Mouse (Mus musculus) hindbrain, postnatal 0 days (tissue): ENCODE results near the gene 1190002N15Rik. TPM values are rescaled to one million over a fixed set of nuclear protein-coding genes. Genes with fewer than 3 reads are reported as not detected.

Source experiments
- ATAC-seq: fragments of 200-750 bp; cut with Nextera tagmentation; 2 replicates; pipeline ENCODE4 v1.8.0; 2017; ENCODE audit warnings: mild to moderate bottlenecking, moderate TSS enrichment, moderate library complexity
- DNase-seq: peaks from one replicate; pipeline ENCODE4 v3.0.0-alpha.2; 2015; ENCODE audit warnings: low spot score
- H3K27ac ChIP-seq: fragments of 300-500 bp; sonication (generic); 2 replicates; pipeline ENCODE4 v1.5.1; 2014; ENCODE audit warnings: mild to moderate bottlenecking
- H3K27me3 ChIP-seq: fragments of 300-500 bp; sonication (generic); 2 replicates; pipeline ENCODE4 v1.6.1; 2014; ENCODE audit warnings: low read length, mixed read lengths; ENCODE audit not compliant: insufficient read depth
- H3K36me3 ChIP-seq: fragments of 300-500 bp; sonication (generic); 2 replicates; pipeline ENCODE4 v1.6.1; 2014; ENCODE audit warnings: low read length, mixed read lengths; ENCODE audit not compliant: insufficient read depth
- H3K4me1 ChIP-seq: fragments of 300-500 bp; sonication (generic); 2 replicates; pipeline ENCODE4 v1.6.1; 2014; ENCODE audit warnings: antibody characterized with exemption, low read length, mixed read lengths; ENCODE audit not compliant: insufficient read depth
- H3K4me2 ChIP-seq: fragments of 300-500 bp; sonication (generic); 2 replicates; pipeline ENCODE4 v1.6.1; 2014; ENCODE audit warnings: low read depth, mild to moderate bottlenecking, low read length, moderate library complexity, mixed read lengths
- H3K4me3 ChIP-seq: fragments of 300-500 bp; sonication (generic); 2 replicates; pipeline ENCODE4 v1.5.1; 2014; ENCODE audit warnings: low read length
- H3K9ac ChIP-seq: fragments of 300-500 bp; sonication (generic); replicated peaks from 2 replicates; pipeline ENCODE4 v1.6.1; 2014; ENCODE audit warnings: mild to moderate bottlenecking, low read length, moderate library complexity, mixed read lengths
- H3K9me3 ChIP-seq: fragments of 300-500 bp; sonication (generic); 2 replicates; pipeline ENCODE4 v1.6.1; 2016; ENCODE audit warnings: low read length, mixed read lengths
- CTCF ChIP-seq: IDR thresholded peaks from 2 replicates; pipeline ENCODE4 v1.5.1; 2016; ENCODE audit warnings: antibody characterized with exemption, control low read depth, low read depth
- WGBS: fragments of 180-500 bp; shearing (Covaris S2); extraction: QIAGEN DNeasy Blood & Tissue Kit; methylation state at CpG from one replicate; pipeline ENCODE4 v1.1.7; 2014; 5-methylcytosine and 5-hydroxymethylcytosine counted together
- polyA plus RNA-seq: library from polyadenylated mRNA; unstranded; fragments of >200 nt; fragmentation: Nextera tagmentation; extraction: Ambion mirVana; gene quantifications from 2 replicates; pipeline ENCODE4 v1.2.1, GENCODE M21; 2015
- total RNA-seq: library from RNA; depleted of rRNA; stranded (reverse); fragments of >200 nt; gene quantifications from 2 replicates; pipeline ENCODE4 v1.2.3, GENCODE M21; 2014; rRNA removed

Gene 1190002N15Rik
- total and polyA plus RNA-seq, 2 experiments from 2014 or later = 9.4 to 32.4 TPM

- ATAC-seq (no peak), DNase-seq (no peak)
- no peaks in the 10 kb centered on the region for H3K9me3 ChIP-seq
- TF ChIP-seq CTCF = no peak
- no peaks in the 10 kb centered on the region for H3K36me3 ChIP-seq
- H3K27ac ChIP-seq = no peak overlapping the region
- H3K4me1 ChIP-seq = peaks cover 4% of the 10 kb centered on the region; the same call in 1 of the 2 replicates
- H3K4me3 ChIP-seq = no peak overlapping the region
- 85% methylated on average over 6 of the region's 6 CpGs for WGBS
- no peak overlapping the region for H3K9ac ChIP-seq
- no peaks in the 10 kb centered on the region for H3K27me3 ChIP-seq
- H3K4me2 ChIP-seq = no peak overlapping the region
Measured at GRCm38 (mm10) chr9:94478954-94479353, 58.9 kb downstream of the 1190002N15Rik start.

DNA sequence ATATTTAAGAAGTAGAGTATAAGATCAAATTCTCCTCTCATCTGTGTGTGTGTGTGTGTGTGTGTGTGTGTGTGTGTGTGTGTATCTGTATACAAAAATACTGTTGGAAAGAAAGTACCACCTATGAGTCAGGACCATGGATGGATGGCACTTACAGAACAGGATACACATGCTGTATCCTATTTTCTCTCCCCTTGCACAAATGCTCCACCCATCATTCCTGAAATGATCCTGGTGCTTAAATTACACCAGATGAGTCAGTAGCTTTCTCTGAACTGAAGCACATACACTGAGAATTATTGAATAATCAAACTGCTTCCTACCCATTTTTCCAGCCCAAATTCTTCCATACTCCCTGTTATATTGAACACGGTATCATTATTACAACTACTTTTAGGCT, 61.9 kb downstream of the 1190002N15Rik start:
- WGBS = 94% methylated on average over 1 of the region's 1 CpGs

GRCm38 (mm10) chr9:94473898-94474297, 64.0 kb downstream of the 1190002N15Rik start:
- H3K4me2 ChIP-seq = no peak overlapping the region
- H3K9ac ChIP-seq = no peak overlapping the region
- DNase-seq (no peak), ATAC-seq (no peak)
- H3K36me3 ChIP-seq = no peaks in the 10 kb centered on the region
- 80% methylated on average over 7 of the region's 7 CpGs for WGBS
- H3K4me3 ChIP-seq = no peak overlapping the region
- 0 out of 2 replicates have a peak, but pooled peaks cover 3% of the 10 kb centered on the region for H3K4me1 ChIP-seq
- H3K27ac ChIP-seq = no peak overlapping the region
- no peak for TF ChIP-seq CTCF
- H3K27me3 ChIP-seq = no peaks in the 10 kb centered on the region
- no peaks in the 10 kb centered on the region for H3K9me3 ChIP-seq

More for the DNA sequence above, 61.9 kb downstream of the 1190002N15Rik start:
- Histone ChIP-seq H3K4me3 (no peak overlapping the region), H3K4me2 (no peak overlapping the region), H3K27me3 (no peaks in the 10 kb centered on the region), H3K27ac (no peak overlapping the region), H3K36me3 (no peaks in the 10 kb centered on the region), H3K9me3 (no peaks in the 10 kb centered on the region), H3K4me1 (0 out of 2 replicates have a peak, but pooled peaks cover 3% of the 10 kb centered on the region), H3K9ac (no peak overlapping the region)
- no peak for TF ChIP-seq CTCF
- DNase-seq (no peak), ATAC-seq (no peak)

GRCm38 (mm10) chr9:94472963-94473582, 64.8 kb downstream of the 1190002N15Rik start:
- Histone ChIP-seq H3K27me3 (no peaks in the 10 kb centered on the region), H3K4me1 (0 out of 2 replicates have a peak, but pooled peaks cover 3% of the 10 kb centered on the region), H3K36me3 (no peaks in the 10 kb centered on the region), H3K4me3 (no peak overlapping the region), H3K9me3 (no peaks in the 10 kb centered on the region), H3K9ac (no peak overlapping the region), H3K27ac (peak overlapping the region; percentile 55; the same call in 1 of the 2 replicates), H3K4me2 (peak overlapping the region; percentile 8; the same call in 1 of the 2 replicates)
- 60% methylated on average over 10 of the region's 10 CpGs for WGBS
- DNase-seq (peak; percentile 35), ATAC-seq (peak; percentile 53; the same call in 1 of the 2 replicates)
- no peak for TF ChIP-seq CTCF

DNA sequence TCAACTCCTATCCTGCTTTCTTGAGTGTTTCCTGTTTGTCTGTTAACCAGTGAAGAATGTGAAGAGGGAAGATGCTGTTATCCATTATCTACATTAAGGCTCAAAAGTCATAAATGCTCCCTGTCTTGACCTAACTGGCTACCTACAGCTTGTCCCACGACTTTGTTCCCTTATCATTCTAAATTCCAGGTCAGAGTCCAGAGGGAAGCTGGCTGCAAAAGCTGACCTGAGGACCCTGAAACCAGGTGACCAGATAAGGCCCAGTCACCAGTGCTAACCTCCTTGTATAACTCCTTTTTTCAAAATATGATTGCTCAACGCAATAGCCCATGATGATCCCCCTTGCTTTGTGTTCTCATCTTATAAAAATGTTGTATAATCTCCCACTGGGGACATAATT, 66.4 kb downstream of the 1190002N15Rik start:
- Histone ChIP-seq H3K27me3 (no peaks in the 10 kb centered on the region), H3K9ac (no peak overlapping the region), H3K36me3 (no peaks in the 10 kb centered on the region), H3K9me3 (no peaks in the 10 kb centered on the region), H3K27ac (no peak overlapping the region), H3K4me2 (no peak overlapping the region), H3K4me1 (0 out of 2 replicates have a peak, but pooled peaks cover 3% of the 10 kb centered on the region), H3K4me3 (no peak overlapping the region)
- ATAC-seq (no peak), DNase-seq (no peak)
- 61% methylated on average over 2 of the region's 2 CpGs for WGBS
- no peak for TF ChIP-seq CTCF

Other genes with a start within 250 kb of the 1190002N15Rik start
- gene Slc9a9, start 131.8 kb upstream of the 1190002N15Rik start, total RNA-seq = 5.1 and 6.6 TPM in 2 replicates
- 5.8 and 6.1 TPM in 2 replicates for gene Slc9a9, start 131.8 kb upstream of the 1190002N15Rik start, polyA plus RNA-seq